Mouse (Mus musculus) liver, embryonic 14.5 days (tissue): Measurements from ENCODE around the gene B3galt4. TPM values are rescaled to one million over a fixed set of nuclear protein-coding genes. Genes with fewer than 3 reads are reported as not detected.
"Not testable (repeated sequence)": the region's sequence is repeated elsewhere in the genome, so short reads cannot be mapped to it uniquely, and the experiment has no call there.

Experiments used
- ATAC-seq: fragments of 200-750 bp; cut with Nextera tagmentation; 2 replicates; pipeline ENCODE4 v1.8.0; 2017; ENCODE audit warnings: moderate number of reproducible peaks, mild to moderate bottlenecking, moderate library complexity; ENCODE audit not compliant: insufficient read depth
- DNase-seq, 3 experiments: peaks; one replicate each; pipeline ENCODE4 v3.0.0-alpha.2; 2012 to 2013; ENCODE audit warnings: low read depth in 3 of 3, low spot score in 3 of 3
- H3K27ac ChIP-seq: fragments of 300-500 bp; sonication (generic); 2 replicates; pipeline ENCODE4 v1.5.1; 2014; ENCODE audit warnings: moderate library complexity, mild to moderate bottlenecking, control low read depth, inconsistent platforms
- H3K27me3 ChIP-seq: fragments of 300-500 bp; sonication (generic); 2 replicates; pipeline ENCODE4 v1.6.1; 2014; ENCODE audit warnings: mild to moderate bottlenecking, low read length, moderate library complexity; ENCODE audit not compliant: control insufficient read depth, insufficient read depth
- H3K36me3 ChIP-seq: fragments of 300-500 bp; sonication (generic); replicated peaks from 2 replicates; pipeline ENCODE4 v1.6.1; 2014; ENCODE audit warnings: low read depth; ENCODE audit not compliant: control insufficient read depth, insufficient read depth
- H3K4me1 ChIP-seq, 2 experiments: fragments of 200-500 bp in 1 of 2; fragments of 300-500 bp in 1 of 2; sonication (generic) in 1 of 2; replicated peaks; 2 replicates each; pipeline ENCODE4 v1.6.1; 2012 to 2014; ENCODE audit warnings: antibody characterized with exemption in 1 of 2, inconsistent platforms in 1 of 2, low read length in 1 of 2; ENCODE audit not compliant: control insufficient read depth in 2 of 2, insufficient read depth in 2 of 2
- H3K4me2 ChIP-seq: fragments of 300-500 bp; sonication (generic); 2 replicates; pipeline ENCODE4 v1.6.1; 2014; ENCODE audit warnings: low read depth, mild to moderate bottlenecking, control low read depth, moderate library complexity
- H3K4me3 ChIP-seq, 2 experiments: fragments of 200-500 bp in 1 of 2; fragments of 300-500 bp in 1 of 2; sonication (generic) in 1 of 2; 2 replicates each; pipeline ENCODE4 v1.5.1; 2012 to 2014; ENCODE audit warnings: low read depth in 2 of 2, low read length in 2 of 2, mild to moderate bottlenecking in 2 of 2, control low read depth in 1 of 2, inconsistent platforms in 1 of 2, moderate library complexity in 1 of 2; ENCODE audit not compliant: insufficient read depth in 1 of 2
- H3K9ac ChIP-seq: fragments of 300-500 bp; sonication (generic); replicated peaks from 2 replicates; pipeline ENCODE4 v1.6.1; 2014; ENCODE audit warnings: mild to moderate bottlenecking, control low read depth, moderate library complexity
- H3K9me3 ChIP-seq: fragments of 300-500 bp; sonication (generic); 2 replicates; pipeline ENCODE4 v1.6.1; 2016; ENCODE audit warnings: low read length, mixed read lengths; ENCODE audit not compliant: control insufficient read depth
- CTCF ChIP-seq: IDR thresholded peaks from 2 replicates; pipeline ENCODE4 v1.5.1; 2016; ENCODE audit warnings: antibody characterized with exemption, low read depth, control low read depth
- EP300 ChIP-seq: IDR thresholded peaks from 2 replicates; pipeline ENCODE4 v1.6.1; 2016; ENCODE audit warnings: antibody characterized with exemption, low read depth
- WGBS: fragments of 180-500 bp; shearing (Covaris S2); extraction: QIAGEN DNeasy Blood & Tissue Kit; methylation state at CpG from one replicate; pipeline ENCODE4 v1.1.7; 2014; ENCODE audit not compliant: insufficient replicate concordance; 5-methylcytosine and 5-hydroxymethylcytosine counted together
- polyA plus RNA-seq, 2 experiments: library from polyadenylated mRNA; depleted of rRNA in 1 of 2; stranded (reverse) in 1 of 2; unstranded in 1 of 2; fragments of >200 nt; fragmentation: Nextera tagmentation in 1 of 2; extraction: Ambion mirVana in 1 of 2; gene quantifications; 2 replicates each; pipeline versions ENCODE4 v1.2.1 to v1.2.3; 2012 to 2014

The B3galt4 gene
- 1.1 and 1.3 TPM in 2 replicates for polyA plus RNA-seq (2012; rRNA removed)
- polyA plus RNA-seq (2014; fragmentation: Nextera tagmentation; extraction: Ambion mirVana), result 1.1 and 1.8 TPM in 2 replicates

DNA sequence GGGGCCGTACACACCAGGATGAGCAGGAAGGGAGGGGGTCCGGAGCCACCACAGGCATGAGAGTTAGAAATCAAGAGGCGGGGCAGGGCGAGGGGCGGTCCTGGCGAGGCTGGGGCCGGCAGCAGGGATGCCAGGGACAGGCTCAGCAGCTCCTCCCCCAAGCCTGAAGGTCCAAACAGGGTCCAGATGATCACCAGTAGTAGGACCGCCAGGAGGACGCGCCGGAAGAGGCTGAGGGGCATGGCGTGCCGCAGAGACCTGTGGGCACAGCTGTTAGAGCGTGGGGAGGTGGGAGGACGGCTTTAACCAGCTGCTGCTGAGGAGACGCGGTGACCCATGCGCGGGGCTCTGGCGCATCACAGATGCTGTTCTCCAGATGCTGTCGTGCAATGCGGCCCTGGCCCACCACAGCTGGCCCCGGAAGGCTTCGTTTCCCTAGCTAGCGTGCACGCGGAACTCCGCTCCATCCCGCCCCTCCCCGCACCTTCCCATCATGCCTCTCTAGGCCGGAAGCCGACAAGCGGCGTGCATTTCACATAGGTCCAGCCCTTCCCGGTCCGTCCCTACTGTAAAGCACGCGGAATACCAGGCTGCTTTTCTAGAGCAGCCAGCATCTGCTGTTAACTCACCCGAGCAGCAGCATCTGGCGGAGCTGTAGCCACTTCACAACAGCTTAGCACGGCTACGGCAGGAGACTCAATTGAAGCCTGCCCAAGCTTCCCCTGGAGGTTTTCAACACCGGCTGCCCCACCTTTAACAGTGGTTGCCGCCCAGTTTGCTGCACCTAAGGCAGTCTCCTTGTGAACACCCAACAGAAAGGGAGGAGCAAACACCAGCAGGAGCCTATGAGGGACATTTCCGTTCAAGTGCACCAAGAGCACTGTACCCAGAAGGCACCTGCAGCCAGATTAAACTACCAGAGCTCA is at the start of gene B3galt4:
Gene B3galt4, minus strand, starts transcription at position 468 of the 926 bp plus-strand sequence.
- Histone ChIP-seq H3K36me3 (peaks cover 29% of the 10 kb centered on the region), H3K27me3 (no peaks in the 10 kb centered on the region), H3K9ac (peak within 1 kb of the TSS; percentile 60), H3K27ac (peak within 1 kb of the TSS; percentile 46), H3K9me3 (no peaks in the 10 kb centered on the region), H3K4me3 (peak within 1 kb of the TSS; percentile 36 to 50), H3K4me1 (peaks cover 10 to 17% of the 10 kb centered on the region in 2 experiments), H3K4me2 (peak within 1 kb of the TSS; percentile 89)
- DNase-seq, result peak; percentile 71 to 82 (median 71)
- peak; percentile 32 for TF ChIP-seq EP300
- TF ChIP-seq CTCF, result peak; percentile 24; the same call in 1 of the 2 replicates
- under 1% methylated on average over 45 of the region's 45 CpGs for WGBS
- ATAC-seq, result peak; percentile 71

DNA sequence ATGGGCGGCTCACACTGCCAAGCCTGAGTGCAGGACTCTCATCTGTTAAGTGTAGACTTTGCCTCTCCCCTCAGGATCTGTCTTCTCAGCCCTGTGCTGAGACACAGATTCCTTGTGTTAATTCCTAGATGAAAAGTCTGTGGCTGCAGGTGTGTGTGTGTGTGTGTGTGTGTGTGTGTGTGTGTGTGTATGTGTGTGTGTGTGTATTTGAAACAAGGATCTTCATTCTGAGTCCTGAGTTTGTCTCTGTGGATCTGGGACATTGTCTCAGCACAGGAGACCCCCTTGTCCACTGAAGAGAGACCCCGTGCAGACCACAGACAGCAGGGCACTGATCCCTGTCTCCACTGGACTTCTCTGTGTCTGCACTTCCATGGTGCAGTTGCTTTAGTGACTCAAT is 49.5 kb upstream of the B3galt4 start:
- not testable (repeated sequence) for H3K4me1 ChIP-seq, H3K9ac ChIP-seq, H3K36me3 ChIP-seq, H3K4me3 ChIP-seq, H3K9me3 ChIP-seq, H3K27me3 ChIP-seq, ATAC-seq, DNase-seq, H3K27ac ChIP-seq
- WGBS, result 46% methylated on average over 2 of the region's 2 CpGs
- H3K4me2 ChIP-seq, result peak overlapping the region; percentile 69

DNA sequence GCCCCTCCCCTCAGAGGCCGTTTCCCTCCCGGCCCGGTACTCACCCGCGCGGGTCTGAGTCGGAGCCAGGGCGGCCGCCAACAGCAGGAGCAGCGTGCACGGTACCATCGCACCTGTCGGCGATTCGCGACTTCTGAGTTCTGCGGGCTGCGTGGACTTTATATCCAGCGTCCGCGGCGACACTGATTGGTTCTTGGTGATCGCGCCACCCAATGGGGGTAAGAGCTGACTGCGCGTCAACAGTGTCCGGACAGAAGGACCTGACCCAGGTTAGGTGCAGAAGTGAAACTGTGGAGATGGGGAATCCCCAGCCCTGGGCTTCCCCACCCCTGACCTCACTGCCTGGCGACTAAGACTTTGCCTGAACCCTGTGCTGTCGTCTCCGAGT is 48.9 kb upstream of the B3galt4 start, which contains the start of gene H2-K1:
Gene H2-K1, minus strand, starts transcription at position 198 of the 388 bp plus-strand sequence.
- Histone ChIP-seq H3K27ac (no peak within 1 kb of the TSS), H3K9ac (peak within 1 kb of the TSS; percentile 50), H3K27me3 (peaks cover 4% of the 10 kb centered on the region; the same call in 1 of the 2 replicates), H3K36me3 (no peaks in the 10 kb centered on the region), H3K4me1 (no peaks in the 10 kb centered on the region), H3K4me2 (peak within 1 kb of the TSS; percentile 69), H3K4me3 (peak within 1 kb of the TSS; percentile 58 to 65), H3K9me3 (no peaks in the 10 kb centered on the region)
- TF ChIP-seq CTCF (no peak), EP300 (no peak)
- WGBS, result 0% methylated on average over 30 of the region's 30 CpGs
- ATAC-seq, result peak; percentile 85
- peak; percentile 56 to 77 (median 65) for DNase-seq

DNA sequence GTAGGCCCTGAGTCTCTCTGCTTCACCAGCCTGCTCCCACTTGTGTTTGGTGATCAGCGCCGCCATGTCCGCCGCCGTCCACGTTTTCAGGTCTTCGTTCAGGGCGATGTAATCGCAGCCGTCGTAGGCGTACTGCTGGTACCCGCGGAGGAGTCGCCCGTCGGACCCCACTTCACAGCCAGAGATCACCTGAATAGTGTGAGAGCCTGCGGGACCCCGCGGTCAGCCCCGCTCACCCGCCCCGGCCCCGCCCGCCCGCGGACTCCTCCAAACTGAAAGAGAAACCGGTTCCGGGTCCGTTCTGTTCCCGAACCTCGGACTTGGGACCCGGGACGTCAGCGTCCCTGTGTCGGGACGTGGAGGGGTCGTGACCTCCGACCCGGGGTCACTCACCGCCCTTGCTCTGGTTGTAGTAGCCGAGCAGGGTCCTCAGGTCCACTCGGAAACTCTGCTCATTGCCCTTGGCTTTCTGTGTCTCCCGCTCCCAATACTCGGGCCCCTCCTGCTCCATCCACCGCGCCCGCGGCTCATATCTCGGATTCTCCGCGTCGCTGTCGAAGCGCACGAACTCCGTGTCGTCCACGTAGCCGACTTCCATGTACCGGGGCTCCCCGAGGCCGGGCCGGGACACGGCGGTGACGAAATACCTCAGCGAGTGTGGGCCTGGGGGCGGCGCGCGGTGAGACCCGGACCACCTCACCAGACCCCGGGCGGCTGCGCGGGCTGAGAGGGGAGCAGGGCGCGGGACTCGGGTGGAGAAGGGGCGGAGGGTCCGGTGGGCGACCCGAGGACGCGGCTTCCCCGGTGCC is 48.3 kb upstream of the B3galt4 start:
- H3K27ac ChIP-seq, result no peak overlapping the region
- ATAC-seq, result peak; percentile 51
- peak overlapping the region; percentile 69 for H3K4me2 ChIP-seq
- WGBS, result 1% methylated on average over 85 of the region's 87 CpGs
- TF ChIP-seq EP300 (no peak), CTCF (no peak)
- no peaks in the 10 kb centered on the region for H3K4me1 ChIP-seq
- no peak for DNase-seq
- H3K4me3 ChIP-seq, result peak overlapping the region; percentile 58 to 65
- no peaks in the 10 kb centered on the region for H3K36me3 ChIP-seq
- H3K9me3 ChIP-seq, result no peaks in the 10 kb centered on the region
- peaks cover 4% of the 10 kb centered on the region; the same call in 1 of the 2 replicates for H3K27me3 ChIP-seq
- H3K9ac ChIP-seq, result peak overlapping the region; percentile 50

DNA sequence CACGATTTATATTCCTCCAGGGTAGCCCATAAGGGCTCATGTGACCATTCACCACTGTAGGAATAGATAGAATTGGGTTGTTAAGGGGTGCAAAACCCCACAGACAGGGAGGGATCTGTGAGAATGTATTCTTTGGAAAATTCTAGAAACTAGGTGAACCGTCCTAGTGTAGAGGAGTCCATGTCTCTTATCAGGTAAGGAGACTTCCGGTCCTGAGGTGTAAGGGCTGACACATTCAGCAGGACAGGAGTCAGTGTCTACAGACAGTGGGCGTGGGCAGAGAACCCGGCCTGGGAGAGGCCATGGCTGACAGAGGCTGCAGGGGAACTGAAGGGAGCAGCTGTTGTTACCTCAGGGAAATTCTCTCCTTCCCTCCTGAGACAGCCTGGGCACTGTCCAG is 47.4 kb upstream of the B3galt4 start:
- not testable (repeated sequence) for H3K27ac ChIP-seq, H3K9ac ChIP-seq, DNase-seq, H3K27me3 ChIP-seq, H3K4me1 ChIP-seq, H3K9me3 ChIP-seq, H3K4me2 ChIP-seq, H3K36me3 ChIP-seq, ATAC-seq
- 0 out of 4 replicates have a peak overlapping the region, but pooled peaks of 1 of the 2 experiments have one; percentile 58 for H3K4me3 ChIP-seq
- 28% methylated on average over 5 of the region's 5 CpGs for WGBS

DNA sequence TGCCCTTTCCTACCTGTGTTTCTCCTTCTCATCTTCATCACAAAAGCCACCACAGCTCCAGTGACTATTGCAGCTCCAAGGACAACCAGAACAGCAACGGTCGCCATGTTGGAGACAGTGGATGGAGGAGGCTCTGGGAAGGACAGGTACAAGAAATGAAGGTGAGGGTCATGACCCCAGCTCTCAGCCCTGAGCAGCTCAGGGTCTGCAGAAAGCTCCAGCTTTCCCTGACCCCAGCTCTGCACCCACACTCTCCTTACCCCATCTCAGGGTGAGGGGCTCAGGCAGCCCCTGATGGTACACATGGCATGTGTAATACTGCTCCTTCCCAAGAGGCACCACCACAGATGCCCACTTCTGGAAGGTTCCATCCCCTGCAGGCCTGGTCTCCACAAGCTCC is 45.7 kb upstream of the B3galt4 start:
- H3K4me2 ChIP-seq, H3K9ac ChIP-seq, DNase-seq: not testable (repeated sequence)

More for the DNA sequence above, 45.7 kb upstream of the B3galt4 start:
- H3K4me1 ChIP-seq, H3K9me3 ChIP-seq, H3K4me3 ChIP-seq, H3K27me3 ChIP-seq, H3K27ac ChIP-seq, ATAC-seq, H3K36me3 ChIP-seq: not testable (repeated sequence)
- 79% methylated on average over 2 of the region's 2 CpGs for WGBS
